Mouse (Mus musculus) liver, adult 2 months (tissue): ENCODE results near the gene Fgfr2.

Source experiments
- CTCF ChIP-seq: fragments of 200-500 bp; IDR thresholded peaks from 2 replicates; pipeline ENCODE4 v1.5.1; 2011; ENCODE audit warnings: low read depth, low read length, control low read depth
- POLR2A ChIP-seq: fragments of 200-500 bp; IDR thresholded peaks from 2 replicates; pipeline ENCODE4 v1.6.1; 2011; ENCODE audit warnings: low read length, control low read depth; ENCODE audit not compliant: insufficient read depth; ENCODE audit errors: extremely low read depth

DNA sequence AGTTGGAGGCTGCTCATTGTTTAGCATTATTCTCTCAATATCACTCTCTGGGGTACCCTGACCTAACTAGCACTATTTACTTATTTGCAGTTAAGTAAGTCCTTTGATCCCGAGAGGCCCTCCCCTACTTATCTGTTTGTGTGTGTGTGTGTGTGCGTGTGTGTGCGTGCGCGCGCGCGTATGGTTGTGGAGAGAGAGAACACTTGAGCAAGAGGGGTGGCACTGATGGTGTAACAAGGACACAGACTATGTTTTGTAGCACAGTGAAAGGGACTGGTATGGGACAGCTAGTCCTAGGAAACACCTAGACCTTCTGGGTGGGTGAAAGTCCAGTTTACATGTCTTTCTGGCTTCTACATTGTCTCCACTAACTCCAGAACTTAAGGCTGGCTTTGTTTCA lies 511.6 kb downstream of the Fgfr2 start:
- no peak for TF ChIP-seq CTCF
- no peak for TF ChIP-seq POLR2A
